Mouse (Mus musculus) CH12.LX (cell line): ENCODE data around the gene Ankrd33.

Experiments
- CHD2 ChIP-seq: IDR thresholded peaks from 2 replicates; pipeline ENCODE4 v1.6.1; 2011; ENCODE audit warnings: low read length, improper control_type of control experiment
- CTCF ChIP-seq, 2 experiments: IDR thresholded peaks in 1 of 2; conservative IDR thresholded peaks in 1 of 2; 2 replicates each; pipeline ENCODE4 v1.5.1; 2011 to 2012; ENCODE audit warnings: low read depth in 2 of 2, low read length in 2 of 2, improper control_type of control experiment in 1 of 2, inconsistent platforms in 1 of 2, mild to moderate bottlenecking in 1 of 2, moderate library complexity in 1 of 2
- ETS1 ChIP-seq: conservative IDR thresholded peaks from 2 replicates; pipeline ENCODE4 v1.6.1; 2012; ENCODE audit warnings: low read depth, mild to moderate bottlenecking, inconsistent platforms, low read length, improper control_type of control experiment, moderate library complexity
- MAZ ChIP-seq: IDR thresholded peaks from 2 replicates; pipeline ENCODE4 v1.6.1; 2012; ENCODE audit warnings: low read depth, mild to moderate bottlenecking, inconsistent platforms, low read length, improper control_type of control experiment, moderate library complexity
- POLR2AphosphoS2 ChIP-seq: IDR thresholded peaks from 2 replicates; pipeline ENCODE4 v1.6.1; 2011; ENCODE audit warnings: low read depth, low read length, improper control_type of control experiment
- ZNF384 ChIP-seq: IDR thresholded peaks from 2 replicates; pipeline ENCODE4 v1.6.1; 2012; ENCODE audit warnings: low read depth, low read length, improper control_type of control experiment, inconsistent platforms

DNA sequence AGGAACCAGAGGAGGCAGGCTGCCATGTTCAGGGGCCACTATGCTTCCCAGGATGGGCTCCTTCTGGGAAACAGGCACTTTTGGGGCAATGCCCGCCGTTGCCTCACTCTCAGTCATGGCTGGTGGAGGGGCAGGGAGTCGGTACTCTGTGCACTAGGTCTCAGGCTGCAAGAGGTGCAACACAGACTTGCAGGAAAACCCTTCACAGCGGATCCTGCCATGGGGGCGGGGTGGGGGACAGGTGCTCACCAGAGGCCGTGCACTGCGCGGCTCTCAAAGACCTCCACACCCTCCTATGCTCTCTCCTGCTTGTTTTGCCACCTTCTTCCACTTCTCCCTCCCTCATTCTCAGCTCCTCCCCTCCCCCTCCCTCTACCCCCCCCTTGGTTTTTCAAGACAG, 27.1 kb downstream of the Ankrd33 start:
- TF ChIP-seq CHD2 (no peak), POLR2AphosphoS2 (no peak), CTCF (conservative IDR thresholded peaks at IDR 0.05 in 1 of 2, IDR thresholded peaks at IDR 0.05 in 1 of 2; ENCODE audit: low read depth in 2 of 2, low read length in 2 of 2) (no peak), ETS1 (no peak), ZNF384 (no peak), MAZ (no peak)
